Mouse (Mus musculus): Measurements from ENCODE around the gene Cx3cr1.

The Cx3cr1 gene

GRCm38 (mm10) chr9:119852347-119853030, 217.2 kb downstream of the Cx3cr1 start:
- DNase-seq, result no peak

All from right cerebral cortex, postnatal 4 days (tissue).